Comparison of ENCODE assay signal across 9 mouse cellular contexts in genomic region chr2:157914105-157914764, GRCm38 (mm10). TPM values are rescaled to one million over a fixed set of nuclear protein-coding genes. Genes with fewer than 3 reads are reported as not detected.
DNase-seq lines count a peak whose midpoint lies in the region; ATAC-seq and TF ChIP-seq lines count a peak whose summit lies in the region.
"Had no signal": no experiment of that assay in that cellular context is flagged by ENCODE, and none has a peak within 500 bp of the region (broad histone marks: within the 10 kb centered on the region; RNA-seq: fewer than 3 reads in every experiment).

TSS of gene Vstm2l (plus strand) at chr2:157914653.

- peak; percentile 31; the same call in 1 of the 2 replicates for ATAC-seq in kidney, embryonic 15.5 days (replicated peaks; ENCODE audit: low FRiP score)
- ATAC-seq in forebrain, embryonic 16.5 days = peak; percentile 66; the same call in 1 of the 2 replicates
- peak; percentile 27; the same call in 1 of the 2 replicates for ATAC-seq in neural tube, embryonic 12.5 days (ENCODE audit: low FRiP score, low read depth)
- no peak for ATAC-seq in megakaryocyte, adult 5-6 weeks (ENCODE audit: poor library complexity, severe bottlenecking)

- H3K4me1 ChIP-seq in kidney, embryonic 15.5 days = peaks cover 11% of the 10 kb centered on the region
- H3K4me1 ChIP-seq in kidney, adult 2 months (ENCODE audit: control insufficient read depth, insufficient read depth, low read length) = no peaks in the 10 kb centered on the region
- peaks cover 30% of the 10 kb centered on the region for H3K4me1 ChIP-seq in forebrain, embryonic 16.5 days (replicated peaks; ENCODE audit: control insufficient read depth, insufficient read depth, low read length)
- peaks cover 31% of the 10 kb centered on the region for H3K4me1 ChIP-seq in neural tube, embryonic 12.5 days

- 2% methylated on average over 62 of the region's 62 CpGs for WGBS in kidney, embryonic 15.5 days
- 4% methylated on average over 57 of the region's 62 CpGs for WGBS in kidney, adult 2 months
- WGBS in forebrain, embryonic 16.5 days = 2% methylated on average over 52 of the region's 62 CpGs
- 3% methylated on average over 47 of the region's 62 CpGs for WGBS in neural tube, embryonic 12.5 days

- no peak within 1 kb of the TSS for H3K27ac ChIP-seq in kidney, embryonic 15.5 days
- H3K27ac ChIP-seq in kidney, adult 2 months (ENCODE audit: insufficient read depth, low read depth, low read length) = no peak within 1 kb of the TSS
- H3K27ac ChIP-seq in forebrain, embryonic 16.5 days (ENCODE audit: low read length) = peak within 1 kb of the TSS; percentile 31
- no peak within 1 kb of the TSS for H3K27ac ChIP-seq in neural tube, embryonic 12.5 days
- H3K27ac ChIP-seq: liver, embryonic 14.5 days had no signal

- H3K27me3 ChIP-seq in kidney, embryonic 15.5 days = peaks cover 60% of the 10 kb centered on the region
- H3K27me3 ChIP-seq in kidney, adult 2 months (replicated peaks; ENCODE audit: control insufficient read depth, insufficient read depth, low read length) = peaks cover 5% of the 10 kb centered on the region
- H3K27me3 ChIP-seq in forebrain, embryonic 16.5 days (replicated peaks; ENCODE audit: control insufficient read depth, insufficient read depth, low read length) = peaks cover 37% of the 10 kb centered on the region
- peaks cover 41% of the 10 kb centered on the region for H3K27me3 ChIP-seq in neural tube, embryonic 12.5 days (replicated peaks)

- H3K4me2 ChIP-seq in kidney, embryonic 15.5 days = peak within 1 kb of the TSS; percentile 68
- H3K4me2 ChIP-seq in forebrain, embryonic 16.5 days (ENCODE audit: low read length) = peak within 1 kb of the TSS; percentile 88
- peak within 1 kb of the TSS; percentile 69 for H3K4me2 ChIP-seq in neural tube, embryonic 12.5 days (replicated peaks)

- TF ChIP-seq CTCF in kidney, adult 2 months (conservative IDR thresholded peaks at IDR 0.05; ENCODE audit: insufficient read depth, insufficient read length, low read depth, low read length) = no peak

- no peaks in the 10 kb centered on the region for H3K36me3 ChIP-seq in kidney, embryonic 15.5 days
- H3K36me3 ChIP-seq in kidney, adult 2 months (ENCODE audit: control insufficient read depth, insufficient read depth, low read length) = no peaks in the 10 kb centered on the region
- no peaks in the 10 kb centered on the region for H3K36me3 ChIP-seq in forebrain, embryonic 16.5 days (ENCODE audit: control insufficient read depth, insufficient read depth)
- H3K36me3 ChIP-seq in neural tube, embryonic 12.5 days = no peaks in the 10 kb centered on the region

- TF ChIP-seq POLR2A in kidney, adult 2 months (IDR thresholded peaks at IDR 0.05; ENCODE audit: low read depth, low read length) = no peak

- no peak for DNase-seq in kidney, adult 2 months
- peak; percentile 54 for DNase-seq in brain, embryonic 18.5 days (ENCODE audit: low read depth, low spot score)
- peak; percentile 63 to 70 for DNase-seq in layer of hippocampus, postnatal 36 days
- DNase-seq in gastrocnemius, postnatal 25 days = no peak

- H3K4me3 ChIP-seq in kidney, embryonic 15.5 days (replicated peaks) = peak within 1 kb of the TSS; percentile 41
- H3K4me3 ChIP-seq in kidney, adult 2 months (ENCODE audit: insufficient read depth, low read depth, low read length) = no peak within 1 kb of the TSS
- H3K4me3 ChIP-seq in forebrain, embryonic 16.5 days (replicated peaks; ENCODE audit: low read length) = peak within 1 kb of the TSS; percentile 63
- H3K4me3 ChIP-seq in neural tube, embryonic 12.5 days = peak within 1 kb of the TSS; percentile 55

- H3K9ac ChIP-seq in kidney, embryonic 15.5 days = no peak within 1 kb of the TSS
- peak within 1 kb of the TSS; percentile 76 for H3K9ac ChIP-seq in forebrain, embryonic 16.5 days (replicated peaks; ENCODE audit: low read depth, low read length)
- H3K9ac ChIP-seq in neural tube, embryonic 12.5 days = peak within 1 kb of the TSS; percentile 75
- H3K9ac ChIP-seq: liver, embryonic 14.5 days had no signal

- H3K9me3 ChIP-seq in kidney, embryonic 15.5 days (replicated peaks) = no peaks in the 10 kb centered on the region
- no peaks in the 10 kb centered on the region for H3K9me3 ChIP-seq in forebrain, embryonic 16.5 days (ENCODE audit: control insufficient read depth, low read length)
- no peaks in the 10 kb centered on the region for H3K9me3 ChIP-seq in neural tube, embryonic 12.5 days

RNA-seq across cellular contexts. Expression of gene Vstm2l, which starts in this region (rescaled TPM):
- 0.40 and 0.74 TPM in 2 replicates for polyA plus RNA-seq in kidney, embryonic 15.5 days (2015; fragmentation: Nextera tagmentation; extraction: Ambion mirVana)
- polyA plus RNA-seq in kidney, adult 2 months (2012; rRNA removed) = 0.23 and 0.53 TPM in 2 replicates
- 5.3 and 6.6 TPM in 2 replicates for polyA plus RNA-seq in forebrain, embryonic 16.5 days (2015; fragmentation: Nextera tagmentation; extraction: Ambion mirVana)
- total RNA-seq in layer of hippocampus, postnatal 36 days (2021) = 100 to 1,000 TPM; 111 to 124 TPM
- polyA plus RNA-seq in neural tube, embryonic 12.5 days (2016; fragmentation: Nextera tagmentation; extraction: Ambion mirVana) = 21.8 and 23.2 TPM in 2 replicates
- not detected in 2 replicates for total RNA-seq in megakaryocyte, adult 5-6 weeks (2015)
- not detected in 2 replicates for total RNA-seq in megakaryocyte, adult 5-6 weeks (2017)
- total RNA-seq in gastrocnemius, postnatal 25 days (2021) = not detected

Comparison
In these comparisons a context has a peak if more than half of its experiments do, and no peak if none do; other contexts are left out.
1. RNA of gene Vstm2l (total RNA-seq): 111 to 124 TPM in layer of hippocampus, postnatal 36 days; not detected in megakaryocyte, adult 5-6 weeks and not detected in gastrocnemius, postnatal 25 days; every median in the first group is over 100 times any median in the second.
2. Peak in ATAC-seq, H3K4me3 ChIP-seq and H3K4me2 ChIP-seq in kidney, embryonic 15.5 days; RNA of the gene not detected or under 1 TPM.
3. DNase-seq: peak in brain, embryonic 18.5 days (single experiment) and layer of hippocampus, postnatal 36 days (2 of 2); none in kidney, adult 2 months (single experiment) and gastrocnemius, postnatal 25 days (single experiment).
4. Peak in every context shown above with its lines, with median percentiles within 50 percentile points of each other: H3K4me2 ChIP-seq.